Mouse (Mus musculus) kidney, adult 8-10 months (tissue): ENCODE measurements at regions not wholly inside any gene's neighbourhood (a gene's known extent, or its start where the extent isn't known, plus 50 kb on each side); places are given as distances from the start of the nearest gene placed in this dataset.
A peak's percentile ranks its signal among the peaks of the same experiment; 100 is the strongest.

Experiments used
- DNase-seq, 2 experiments: peaks; one replicate each; pipeline ENCODE4 v3.0.0; 2022

- peak; percentile 32 to 38 for DNase-seq
Observed at GRCm38 (mm10) chr14:61757086-61757822, 150.0 kb downstream of the Kcnrg start.

- DNase-seq, result no peak
Observed at GRCm38 (mm10) chr14:61757823-61758175, 150.5 kb downstream of the Kcnrg start.

GRCm38 (mm10) chr14:61758586-61758985 lies 151.3 kb downstream of the Kcnrg start:
- no peak for DNase-seq

GRCm38 (mm10) chr14:61760176-61760575 lies 152.9 kb downstream of the Kcnrg start:
- peak; percentile 74 to 77 for DNase-seq

- DNase-seq, result peak; percentile 73 to 82
Observed at GRCm38 (mm10) chr14:61762076-61762475, 154.8 kb downstream of the Kcnrg start.

- no peak for DNase-seq
Observed at GRCm38 (mm10) chr14:61769881-61770280, 162.6 kb downstream of the Kcnrg start.

- no peak for DNase-seq
Observed at GRCm38 (mm10) chr14:61774171-61774570, 166.9 kb downstream of the Kcnrg start.

GRCm38 (mm10) chr14:61778618-61779017 lies 171.4 kb downstream of the Kcnrg start:
- DNase-seq, result no peak

GRCm38 (mm10) chr14:61783206-61783605 lies 175.9 kb downstream of the Kcnrg start:
- DNase-seq, result no peak

- no peak for DNase-seq
Observed at GRCm38 (mm10) chr14:61784609-61785008, 177.4 kb downstream of the Kcnrg start.

- DNase-seq, result no peak
Observed at GRCm38 (mm10) chr14:61786031-61786430, 178.8 kb downstream of the Kcnrg start.

- DNase-seq, result no peak
Observed at GRCm38 (mm10) chr14:61787746-61788145, 180.5 kb downstream of the Kcnrg start.

- peak; percentile 53 to 58 for DNase-seq
Observed at GRCm38 (mm10) chr14:61788998-61789790, 181.9 kb downstream of the Kcnrg start.

- DNase-seq, result no peak
Observed at GRCm38 (mm10) chr14:61795976-61796645, 188.9 kb downstream of the Kcnrg start.

- DNase-seq, result no peak
Observed at GRCm38 (mm10) chr14:61796671-61797070, 189.4 kb downstream of the Kcnrg start.

- DNase-seq, result no peak
Observed at GRCm38 (mm10) chr14:61803421-61803925, 196.2 kb downstream of the Kcnrg start.

GRCm38 (mm10) chr14:61805433-61805832 lies 198.2 kb downstream of the Kcnrg start:
- DNase-seq, result no peak

- no peak for DNase-seq
Observed at GRCm38 (mm10) chr14:61808193-61808592, 200.9 kb downstream of the Kcnrg start.

- DNase-seq, result no peak
Observed at GRCm38 (mm10) chr14:61809716-61810437, 202.6 kb downstream of the Kcnrg start.

GRCm38 (mm10) chr14:61810836-61811235 lies 203.6 kb downstream of the Kcnrg start:
- DNase-seq, result no peak

GRCm38 (mm10) chr14:61817711-61818110 lies 210.5 kb downstream of the Kcnrg start:
- DNase-seq, result peak; percentile 32 to 37

GRCm38 (mm10) chr14:61818365-61818764 lies 211.1 kb downstream of the Kcnrg start:
- peak in 1 of 2 experiments; percentile 44 for DNase-seq

GRCm38 (mm10) chr14:61819251-61819650 lies 212.0 kb downstream of the Kcnrg start:
- DNase-seq, result no peak
